Mouse (Mus musculus): ENCODE measurements at regions not wholly inside any gene's neighbourhood (a gene's known extent, or its start where the extent isn't known, plus 50 kb on each side); places are given as distances from the start of the nearest gene placed in this dataset.
"Not testable (repeated sequence)": the region's sequence is repeated elsewhere in the genome, so short reads cannot be mapped to it uniquely, and the experiment has no call there.

DNA sequence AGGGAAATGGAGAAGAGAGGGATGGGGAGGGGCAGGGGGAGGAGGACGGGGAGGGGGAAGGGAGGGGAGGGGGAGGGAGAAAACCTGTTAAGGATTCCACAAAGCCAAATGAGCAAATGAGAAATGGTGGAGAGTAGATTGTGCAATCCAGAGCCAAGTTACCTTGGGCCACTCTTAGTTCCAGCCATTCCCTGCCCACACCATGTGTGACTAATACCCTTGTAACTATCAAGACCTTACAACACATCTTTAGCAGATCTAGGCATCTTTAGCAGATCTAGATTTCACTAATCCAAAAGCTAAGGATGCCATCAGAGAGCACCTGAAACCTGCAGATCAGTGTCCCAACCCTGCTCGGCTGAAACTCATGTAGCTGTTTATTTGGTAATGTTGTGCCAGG lies 186.7 kb downstream of the Diras2 start:
- no peak overlapping the region for H3K9ac ChIP-seq
- no peaks in the 10 kb centered on the region for H3K4me1 ChIP-seq
- H3K27me3 ChIP-seq: no peaks in the 10 kb centered on the region
- H3K9me3 ChIP-seq: no peaks in the 10 kb centered on the region
- no peak overlapping the region for H3K27ac ChIP-seq
- ATAC-seq (ENCODE audit: low FRiP score, low read depth): no peak
- 79% methylated on average over 2 of the region's 2 CpGs for WGBS
- H3K36me3 ChIP-seq: no peaks in the 10 kb centered on the region
- no peak overlapping the region for H3K4me3 ChIP-seq
- H3K4me2 ChIP-seq (replicated peaks): no peak overlapping the region

DNA sequence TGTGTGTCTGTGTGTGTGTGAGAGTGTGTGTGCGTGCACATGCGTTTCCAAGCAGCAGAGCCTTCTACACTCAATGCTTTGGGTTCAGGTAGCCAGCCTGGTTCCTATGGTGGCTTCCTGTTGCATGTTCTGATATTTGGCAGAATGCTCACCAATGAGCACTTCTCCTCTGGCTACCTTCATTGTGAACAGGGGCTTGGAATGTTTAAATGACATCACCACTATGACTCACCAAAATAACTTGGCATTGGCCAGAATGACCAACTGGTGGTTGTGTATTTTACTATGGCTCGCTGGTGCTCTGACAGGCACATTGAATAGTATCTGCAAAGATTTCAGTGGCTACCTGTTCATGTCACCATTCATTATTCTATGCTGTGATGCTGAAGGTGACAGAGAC lies 186.2 kb downstream of the Diras2 start:
- H3K4me2 ChIP-seq (replicated peaks): no peak overlapping the region
- no peaks in the 10 kb centered on the region for H3K27me3 ChIP-seq
- WGBS: 91% methylated on average over 3 of the region's 3 CpGs
- H3K9ac ChIP-seq: no peak overlapping the region
- ATAC-seq (ENCODE audit: low FRiP score, low read depth): no peak
- no peak overlapping the region for H3K27ac ChIP-seq
- H3K4me1 ChIP-seq: no peaks in the 10 kb centered on the region
- no peaks in the 10 kb centered on the region for H3K9me3 ChIP-seq
- no peak overlapping the region for H3K4me3 ChIP-seq
- H3K36me3 ChIP-seq: no peaks in the 10 kb centered on the region

DNA sequence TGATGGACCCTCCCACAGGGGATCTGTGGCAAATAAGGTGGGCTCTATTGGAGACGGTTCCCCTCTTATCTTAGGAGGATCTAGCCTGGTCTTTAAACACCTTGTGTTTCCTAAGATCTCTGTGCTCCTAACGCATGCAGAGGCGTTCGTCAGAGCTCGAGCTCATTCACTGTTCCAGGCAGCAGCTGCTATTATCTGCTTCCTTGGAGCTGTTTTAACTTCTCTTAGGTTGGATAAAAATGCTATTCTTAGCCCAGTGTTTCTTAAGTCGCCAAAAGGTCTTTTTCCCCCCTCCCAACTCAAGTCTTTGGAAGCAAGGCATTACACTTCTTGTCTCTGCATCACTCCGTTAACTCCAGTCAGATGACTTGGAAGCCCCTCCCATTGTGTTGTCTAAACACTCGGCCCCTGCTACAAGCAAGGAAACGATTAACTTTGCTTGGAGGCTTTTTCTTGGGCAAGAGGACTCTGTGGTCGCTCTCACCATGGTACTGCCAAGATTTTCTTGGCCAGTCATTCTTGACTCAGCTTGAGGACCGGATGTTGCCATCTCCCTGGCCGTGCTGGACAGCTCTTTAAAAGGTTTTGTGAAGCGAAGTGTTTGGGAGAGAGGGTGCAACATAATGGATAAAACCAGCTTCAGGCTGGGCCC lies 185.6 kb downstream of the Diras2 start:
- Histone ChIP-seq H3K9me3 (no peaks in the 10 kb centered on the region), H3K27ac (no peak overlapping the region), H3K4me2 (replicated peaks) (no peak overlapping the region), H3K9ac (no peak overlapping the region), H3K27me3 (no peaks in the 10 kb centered on the region), H3K4me1 (no peaks in the 10 kb centered on the region), H3K4me3 (no peak overlapping the region), H3K36me3 (no peaks in the 10 kb centered on the region)
- WGBS: 60% methylated on average over 13 of the region's 13 CpGs
- ATAC-seq (ENCODE audit: low FRiP score, low read depth): no peak

DNA sequence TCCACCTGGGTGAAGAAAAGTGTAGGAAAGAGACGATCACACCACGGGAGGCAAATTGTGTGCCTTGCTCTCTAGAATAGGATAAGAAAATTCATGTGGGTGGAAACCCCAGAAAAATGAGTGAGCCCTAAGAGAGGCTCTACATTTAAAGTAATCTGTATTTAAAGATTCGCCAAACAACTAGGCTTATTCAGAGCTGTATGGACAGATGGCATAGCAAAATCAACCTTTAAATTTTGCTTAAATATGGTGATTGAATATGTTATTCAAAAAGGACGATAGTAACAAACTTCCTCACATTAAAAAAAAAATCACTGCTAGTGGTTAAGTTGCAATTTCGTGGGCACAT lies 185.1 kb downstream of the Diras2 start:
- 88% methylated on average over 5 of the region's 5 CpGs for WGBS
- no peak for ATAC-seq (ENCODE audit: low FRiP score, low read depth)
- Histone ChIP-seq H3K4me2 (replicated peaks) (no peak overlapping the region), H3K9me3 (no peaks in the 10 kb centered on the region), H3K27me3 (no peaks in the 10 kb centered on the region), H3K9ac (no peak overlapping the region), H3K4me3 (no peak overlapping the region), H3K4me1 (no peaks in the 10 kb centered on the region), H3K36me3 (no peaks in the 10 kb centered on the region), H3K27ac (no peak overlapping the region)

DNA sequence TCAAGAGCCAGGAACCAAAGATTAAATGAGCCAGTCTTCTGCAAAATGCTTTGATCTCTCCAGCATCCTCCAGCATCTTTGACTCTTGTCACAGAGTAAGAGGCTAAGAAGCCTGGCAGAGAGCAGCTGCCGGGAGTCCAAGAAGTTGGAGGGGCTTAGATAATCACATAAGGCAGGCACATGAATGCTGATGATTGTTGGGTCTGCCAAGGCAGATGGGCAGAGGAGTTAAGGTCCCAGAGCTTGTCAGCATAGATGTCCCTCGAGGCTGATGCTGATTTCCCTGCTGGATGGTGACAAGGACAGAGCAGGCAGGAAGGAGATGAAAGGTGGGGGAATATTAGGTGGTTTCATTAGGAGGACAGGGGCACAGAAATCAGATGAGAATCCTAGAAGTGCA lies 183.4 kb downstream of the Diras2 start:
- Histone ChIP-seq H3K4me1 (no peaks in the 10 kb centered on the region), H3K27me3 (no peaks in the 10 kb centered on the region), H3K4me3 (no peak overlapping the region), H3K27ac (no peak overlapping the region), H3K9ac (no peak overlapping the region), H3K9me3 (no peaks in the 10 kb centered on the region), H3K36me3 (no peaks in the 10 kb centered on the region), H3K4me2 (replicated peaks) (no peak overlapping the region)
- ATAC-seq (ENCODE audit: low FRiP score, low read depth): no peak
- WGBS: 66% methylated on average over 2 of the region's 2 CpGs

DNA sequence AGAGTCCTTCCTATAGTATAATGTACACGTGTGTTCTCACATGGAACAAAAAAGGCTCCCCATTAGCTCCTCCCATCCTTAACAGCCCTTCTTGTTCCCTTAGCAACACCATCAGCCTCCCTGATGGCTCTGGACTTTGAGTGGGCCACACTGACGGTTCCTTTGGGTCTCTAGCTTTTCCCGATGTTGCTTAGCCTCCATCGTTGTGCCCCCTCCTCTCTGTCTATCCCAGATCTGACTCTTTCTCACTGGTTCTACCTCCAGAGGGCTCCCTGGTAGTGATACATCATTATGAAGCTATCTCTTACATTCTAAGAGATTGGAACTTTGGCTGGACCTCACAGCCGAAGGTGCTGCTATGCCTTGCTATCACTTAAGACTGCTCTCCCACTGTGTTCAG lies 181.5 kb downstream of the Diras2 start:
- 84% methylated on average over 5 of the region's 5 CpGs for WGBS
- no peak for ATAC-seq (ENCODE audit: low FRiP score, low read depth)

GRCm38 (mm10) chr13:52352576-52352975 lies 178.5 kb downstream of the Diras2 start:
- no peak for ATAC-seq (ENCODE audit: low FRiP score, low read depth)
- WGBS: 74% methylated on average over 4 of the region's 4 CpGs
- H3K4me2 ChIP-seq (replicated peaks): no peak overlapping the region
- peaks cover 6% of the 10 kb centered on the region; the same call in 1 of the 2 replicates for H3K9me3 ChIP-seq
- H3K9ac ChIP-seq: no peak overlapping the region
- no peak overlapping the region for H3K4me3 ChIP-seq
- no peak overlapping the region for H3K27ac ChIP-seq
- no peaks in the 10 kb centered on the region for H3K27me3 ChIP-seq
- H3K36me3 ChIP-seq: no peaks in the 10 kb centered on the region
- H3K4me1 ChIP-seq: no peaks in the 10 kb centered on the region

More for the DNA sequence above, 181.5 kb downstream of the Diras2 start:
- Histone ChIP-seq H3K9me3 (no peaks in the 10 kb centered on the region), H3K4me1 (no peaks in the 10 kb centered on the region), H3K27ac (no peak overlapping the region), H3K4me2 (replicated peaks) (no peak overlapping the region), H3K9ac (no peak overlapping the region), H3K27me3 (no peaks in the 10 kb centered on the region), H3K36me3 (no peaks in the 10 kb centered on the region), H3K4me3 (no peak overlapping the region)

GRCm38 (mm10) chr13:52353437-52353836 lies 177.6 kb downstream of the Diras2 start:
- Histone ChIP-seq H3K27ac (no peak overlapping the region), H3K27me3 (no peaks in the 10 kb centered on the region), H3K4me2 (replicated peaks) (no peak overlapping the region), H3K36me3 (no peaks in the 10 kb centered on the region), H3K9ac (no peak overlapping the region), H3K4me1 (no peaks in the 10 kb centered on the region), H3K9me3 (peaks cover 8% of the 10 kb centered on the region; the same call in 1 of the 2 replicates), H3K4me3 (no peak overlapping the region)
- WGBS: 86% methylated on average over 3 of the region's 3 CpGs
- ATAC-seq (ENCODE audit: low FRiP score, low read depth): no peak

DNA sequence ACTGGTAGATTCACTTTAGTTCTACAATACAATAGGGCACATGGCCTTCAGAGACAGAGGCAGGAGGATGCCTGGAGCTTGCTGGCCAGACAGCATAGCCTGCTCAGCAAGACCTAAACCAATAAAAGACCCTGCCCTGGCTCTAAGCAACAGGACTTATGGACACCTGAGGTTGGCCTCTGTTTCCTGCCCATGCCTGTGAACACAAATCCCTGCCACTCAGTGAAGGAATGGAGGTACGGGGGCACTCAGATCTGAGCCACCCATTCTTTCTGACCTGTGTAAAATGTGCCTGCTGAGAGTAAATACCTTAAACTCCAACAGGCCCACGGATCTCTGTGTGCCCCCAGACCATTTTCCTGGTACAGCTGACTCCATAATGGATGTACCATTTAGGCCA lies 177.1 kb downstream of the Diras2 start:
- Histone ChIP-seq H3K9me3 (peaks cover 8% of the 10 kb centered on the region; the same call in 1 of the 2 replicates), H3K4me2 (replicated peaks) (no peak overlapping the region), H3K4me3 (no peak overlapping the region), H3K27ac (no peak overlapping the region), H3K27me3 (no peaks in the 10 kb centered on the region), H3K36me3 (no peaks in the 10 kb centered on the region), H3K9ac (no peak overlapping the region), H3K4me1 (no peaks in the 10 kb centered on the region)
- WGBS: 71% methylated on average over 2 of the region's 2 CpGs
- ATAC-seq (ENCODE audit: low FRiP score, low read depth): no peak

GRCm38 (mm10) chr13:52355921-52356320 lies 175.2 kb downstream of the Diras2 start:
- H3K4me3 ChIP-seq; ATAC-seq (ENCODE audit: low FRiP score, low read depth); H3K4me2 ChIP-seq (replicated peaks); H3K27me3 ChIP-seq; H3K9me3 ChIP-seq; H3K27ac ChIP-seq; H3K9ac ChIP-seq; H3K4me1 ChIP-seq; H3K36me3 ChIP-seq: not testable (repeated sequence)
- WGBS: 85% methylated on average over 4 of the region's 4 CpGs

- 79% methylated on average over 4 of the region's 4 CpGs for WGBS
- H3K4me1 ChIP-seq; ATAC-seq (ENCODE audit: low FRiP score, low read depth); H3K4me3 ChIP-seq; H3K9ac ChIP-seq; H3K9me3 ChIP-seq; H3K27me3 ChIP-seq; H3K4me2 ChIP-seq (replicated peaks); H3K36me3 ChIP-seq; H3K27ac ChIP-seq: not testable (repeated sequence)
Measured at GRCm38 (mm10) chr13:52359332-52359731, 171.7 kb downstream of the Diras2 start.

GRCm38 (mm10) chr13:52361177-52361846 lies 169.8 kb downstream of the Diras2 start:
- Histone ChIP-seq H3K9ac (no peak overlapping the region), H3K9me3 (peaks cover 8% of the 10 kb centered on the region; the same call in 1 of the 2 replicates), H3K27me3 (no peaks in the 10 kb centered on the region), H3K4me1 (0 out of 2 replicates have a peak, but pooled peaks cover 2% of the 10 kb centered on the region), H3K4me3 (no peak overlapping the region), H3K27ac (no peak overlapping the region), H3K4me2 (replicated peaks) (no peak overlapping the region), H3K36me3 (no peaks in the 10 kb centered on the region)
- ATAC-seq (ENCODE audit: low FRiP score, low read depth): no peak
- 76% methylated on average over 4 of the region's 4 CpGs for WGBS

GRCm38 (mm10) chr13:52362266-52362665 lies 168.8 kb downstream of the Diras2 start:
- Histone ChIP-seq H3K9ac (no peak overlapping the region), H3K4me3 (no peak overlapping the region), H3K4me2 (replicated peaks) (no peak overlapping the region), H3K36me3 (no peaks in the 10 kb centered on the region), H3K4me1 (0 out of 2 replicates have a peak, but pooled peaks cover 2% of the 10 kb centered on the region), H3K27me3 (no peaks in the 10 kb centered on the region), H3K27ac (no peak overlapping the region), H3K9me3 (peaks cover 4% of the 10 kb centered on the region; the same call in 1 of the 2 replicates)
- ATAC-seq (ENCODE audit: low FRiP score, low read depth): no peak
- WGBS: 90% methylated on average over 5 of the region's 5 CpGs
